Mouse (Mus musculus) ES-E14 (cell line): ENCODE measurements around the gene Fhl2. TPM values are rescaled to one million over a fixed set of nuclear protein-coding genes. Genes with fewer than 3 reads are reported as not detected.

Experiments
- DNase-seq: peaks from one replicate; pipeline ENCODE4 v3.0.0-alpha.2; 2013; ENCODE audit warnings: low read depth, low spot score
- H3K27ac ChIP-seq: 2 replicates; pipeline ENCODE4 v1.5.1; 2012; ENCODE audit warnings: low read depth, mild to moderate bottlenecking, low read length, moderate library complexity, mixed read lengths; ENCODE audit not compliant: poor library complexity, insufficient read depth, severe bottlenecking
- H3K36me3 ChIP-seq: 2 replicates; pipeline ENCODE4 v1.6.1; 2012; ENCODE audit warnings: mild to moderate bottlenecking, low read length, moderate library complexity, mixed read lengths; ENCODE audit not compliant: control insufficient read depth, poor library complexity, insufficient read depth, severe bottlenecking
- H3K4me1 ChIP-seq, 2 experiments: fragments of 150-350 bp in 1 of 2; sonication (generic) in 1 of 2; 2 replicates each; pipeline ENCODE4 v1.6.1; 2012; ENCODE audit warnings: low read length in 2 of 2, mild to moderate bottlenecking in 1 of 2, mixed read lengths in 1 of 2; ENCODE audit not compliant: control insufficient read depth in 2 of 2, insufficient read depth in 2 of 2, poor library complexity in 1 of 2
- H3K4me3 ChIP-seq, 2 experiments: fragments of 150-350 bp in 1 of 2; sonication (generic) in 1 of 2; 2 replicates each; pipeline ENCODE4 v1.5.1; 2012; ENCODE audit warnings: low read length in 2 of 2, low read depth in 1 of 2, mild to moderate bottlenecking in 1 of 2, mixed read lengths in 1 of 2; ENCODE audit not compliant: insufficient read depth in 1 of 2, poor library complexity in 1 of 2, severe bottlenecking in 1 of 2
- H3K9ac ChIP-seq: 2 replicates; pipeline ENCODE4 v1.6.1; 2012; ENCODE audit warnings: low read depth, mild to moderate bottlenecking, low read length, mixed read lengths; ENCODE audit not compliant: poor library complexity, insufficient read depth, severe bottlenecking
- H3K9me3 ChIP-seq: fragments of 150-350 bp; sonication (generic); 2 replicates; pipeline ENCODE4 v1.6.1; 2012; ENCODE audit warnings: low read depth, mild to moderate bottlenecking, low read length; ENCODE audit not compliant: control insufficient read depth, insufficient read depth
- CHD2 ChIP-seq: IDR thresholded peaks from 2 replicates; pipeline ENCODE4 v1.6.1; 2014; ENCODE audit warnings: mild to moderate bottlenecking, low read depth, low read length, inconsistent platforms
- HCFC1 ChIP-seq: IDR thresholded peaks from 2 replicates; pipeline ENCODE4 v1.6.1; 2012; ENCODE audit warnings: low read length, inconsistent platforms, borderline replicate concordance; ENCODE audit not compliant: insufficient read depth
- MAFK ChIP-seq: IDR thresholded peaks from 2 replicates; pipeline ENCODE4 v1.6.1; 2014; ENCODE audit warnings: mild to moderate bottlenecking, low read depth, low read length, inconsistent platforms; ENCODE audit not compliant: insufficient read depth
- ZC3H11A ChIP-seq: IDR thresholded peaks from 2 replicates; pipeline ENCODE4 v1.6.1; 2012; ENCODE audit warnings: low read depth, mild to moderate bottlenecking, inconsistent platforms, low read length, borderline replicate concordance
- ZNF384 ChIP-seq: IDR thresholded peaks from 2 replicates; pipeline ENCODE4 v1.6.1; 2012; ENCODE audit warnings: low read depth, low read length, inconsistent platforms
- in situ Hi-C, 2 experiments: fragments of 600-800 bp; cut with MboI; formaldehyde crosslinking; loops; one replicate each; pipeline ENCODE4 v1.15.1; 2025; ENCODE audit warnings: low sequenced_read_pairs in 2 of 2, inconsistent platforms in 1 of 2; ENCODE audit not compliant: unreplicated experiment in 2 of 2
- total RNA-seq: library from RNA; depleted of rRNA; stranded (reverse); fragments of 300-350 nt; gene quantifications from 2 replicates; pipeline ENCODE4 v1.2.3, GENCODE M21; 2012

Gene Fhl2
- total RNA-seq, 1 experiment, result 27.4 TPM

DNA sequence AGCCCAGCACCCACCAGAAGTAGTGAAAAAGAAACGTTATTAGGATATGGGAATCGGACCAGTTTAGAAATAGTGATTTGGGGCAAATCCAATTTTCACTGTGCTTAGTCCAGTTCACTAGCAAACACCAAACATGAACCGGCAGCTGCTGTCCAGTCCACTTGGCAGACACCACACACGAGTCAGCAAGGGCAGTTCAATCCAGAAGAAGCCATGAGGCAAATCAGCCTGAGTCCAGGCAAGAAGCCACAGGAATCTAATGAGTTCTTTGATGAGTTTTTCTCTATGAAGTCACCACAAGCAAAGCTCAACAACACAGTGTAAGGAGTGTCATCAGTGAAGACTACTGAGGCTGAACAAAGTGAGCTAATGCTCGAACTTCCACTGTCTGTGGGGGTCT is 26.3 kb upstream of the Fhl2 start:
- DNase-seq, result no peak
- no peak for TF ChIP-seq HCFC1
- no peak for TF ChIP-seq CHD2
- TF ChIP-seq MAFK, result no peak
- no peak for TF ChIP-seq ZC3H11A
- no peak for TF ChIP-seq ZNF384
- in situ Hi-C loops, result no loop called here

DNA sequence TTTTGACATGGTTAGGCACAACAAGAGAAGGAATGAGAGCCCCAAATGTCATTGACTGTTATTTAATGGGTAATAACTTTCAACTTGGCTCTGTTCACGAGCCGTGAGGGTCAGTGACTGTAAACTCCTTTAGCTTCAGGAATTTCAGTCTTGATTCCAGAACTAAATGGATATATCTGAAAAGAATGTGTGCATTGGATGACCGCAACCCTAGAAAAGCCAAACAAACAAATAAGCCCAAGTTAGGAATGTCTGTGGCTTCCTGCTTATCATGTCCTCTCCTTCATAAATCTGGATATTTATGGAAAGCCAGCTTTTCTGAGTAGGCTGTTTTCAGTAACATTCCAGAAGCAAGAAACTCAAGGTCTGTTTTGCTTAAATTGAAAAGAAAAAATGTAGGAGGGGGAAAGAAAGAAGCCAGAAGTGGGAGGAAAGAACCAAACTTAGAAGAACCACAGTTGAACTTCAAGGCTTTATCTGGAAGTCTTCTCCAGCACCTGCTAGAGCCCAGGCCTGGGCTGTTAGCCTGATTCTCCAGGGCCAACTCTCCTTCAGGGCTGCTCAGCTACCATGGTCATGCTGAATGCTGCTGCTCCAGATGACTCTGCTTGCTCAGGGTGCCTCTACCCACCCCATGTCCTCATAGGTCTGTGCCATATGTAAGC is 21.4 kb upstream of the Fhl2 start:
- no peak for TF ChIP-seq ZC3H11A
- TF ChIP-seq CHD2, result no peak
- TF ChIP-seq MAFK, result no peak
- TF ChIP-seq HCFC1, result no peak
- no peak for TF ChIP-seq ZNF384
- Histone ChIP-seq H3K4me3 (no peak overlapping the region), H3K9me3 (no peaks in the 10 kb centered on the region), H3K27ac (no peak overlapping the region), H3K9ac (no peak overlapping the region), H3K36me3 (no peaks in the 10 kb centered on the region), H3K4me1 (no peaks in the 10 kb centered on the region)
- in situ Hi-C loops, result no loop called here
- no peak for DNase-seq

More for the DNA sequence above, 26.3 kb upstream of the Fhl2 start:
- Histone ChIP-seq H3K4me1 (no peaks in the 10 kb centered on the region), H3K36me3 (no peaks in the 10 kb centered on the region), H3K27ac (no peak overlapping the region), H3K9me3 (no peaks in the 10 kb centered on the region), H3K9ac (no peak overlapping the region), H3K4me3 (no peak overlapping the region)

DNA sequence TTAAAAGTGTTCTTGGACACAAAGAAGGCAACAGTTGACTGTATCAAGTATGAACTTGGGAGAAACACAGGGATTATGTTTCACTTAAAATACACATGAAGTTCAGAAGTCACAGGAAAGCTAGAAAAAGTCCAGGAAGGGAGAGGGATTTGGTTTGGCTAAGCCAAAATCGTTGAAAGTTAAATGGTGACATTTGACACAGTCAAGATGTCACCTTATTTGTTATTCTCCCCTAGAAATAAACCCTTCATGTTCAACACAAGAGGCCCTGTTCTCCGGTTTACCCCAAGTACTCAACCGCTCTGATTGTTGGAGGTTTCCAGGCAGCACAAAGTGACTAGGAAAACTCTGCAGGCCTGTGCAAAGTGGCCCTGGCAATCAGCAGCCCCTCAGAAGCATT is 18.8 kb upstream of the Fhl2 start:
- no peaks in the 10 kb centered on the region for H3K36me3 ChIP-seq
- H3K9me3 ChIP-seq, result no peaks in the 10 kb centered on the region
- TF ChIP-seq MAFK, result no peak
- TF ChIP-seq HCFC1, result no peak
- TF ChIP-seq CHD2, result no peak
- TF ChIP-seq ZC3H11A, result no peak
- TF ChIP-seq ZNF384, result no peak
- H3K4me1 ChIP-seq, result no peaks in the 10 kb centered on the region
- no peak for DNase-seq
- H3K4me3 ChIP-seq, result no peak overlapping the region
- in situ Hi-C loops, result no loop called here
- no peak overlapping the region for H3K27ac ChIP-seq
- H3K9ac ChIP-seq, result no peak overlapping the region

DNA sequence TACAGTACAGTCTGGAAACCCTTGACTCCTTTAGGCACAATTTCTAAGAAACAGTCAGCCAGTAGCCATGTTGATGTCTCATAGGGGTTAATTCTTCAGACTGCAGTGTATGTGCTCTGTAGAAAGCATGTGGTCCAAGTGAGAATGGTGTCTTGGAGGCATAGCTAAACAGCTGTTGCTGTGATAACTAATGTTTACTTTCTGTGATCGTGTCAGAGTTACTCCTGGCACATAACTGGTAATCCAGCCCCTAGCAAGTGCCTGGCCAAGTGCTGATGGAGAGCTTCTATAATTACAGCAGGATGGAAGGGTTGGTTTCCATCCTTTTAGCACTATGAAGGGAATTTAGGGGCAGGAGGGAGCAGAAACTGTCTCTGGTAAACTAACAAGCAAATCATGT is 14.5 kb upstream of the Fhl2 start:
- TF ChIP-seq ZC3H11A, result no peak
- TF ChIP-seq MAFK, result no peak
- no peak for TF ChIP-seq CHD2
- TF ChIP-seq HCFC1, result no peak
- TF ChIP-seq ZNF384, result no peak
- in situ Hi-C loops, result no loop called here
- no peaks in the 10 kb centered on the region for H3K36me3 ChIP-seq
- DNase-seq, result no peak
- H3K9ac ChIP-seq, result no peak overlapping the region
- H3K4me1 ChIP-seq, result no peaks in the 10 kb centered on the region
- no peak overlapping the region for H3K27ac ChIP-seq
- no peak overlapping the region for H3K4me3 ChIP-seq
- H3K9me3 ChIP-seq, result no peaks in the 10 kb centered on the region

DNA sequence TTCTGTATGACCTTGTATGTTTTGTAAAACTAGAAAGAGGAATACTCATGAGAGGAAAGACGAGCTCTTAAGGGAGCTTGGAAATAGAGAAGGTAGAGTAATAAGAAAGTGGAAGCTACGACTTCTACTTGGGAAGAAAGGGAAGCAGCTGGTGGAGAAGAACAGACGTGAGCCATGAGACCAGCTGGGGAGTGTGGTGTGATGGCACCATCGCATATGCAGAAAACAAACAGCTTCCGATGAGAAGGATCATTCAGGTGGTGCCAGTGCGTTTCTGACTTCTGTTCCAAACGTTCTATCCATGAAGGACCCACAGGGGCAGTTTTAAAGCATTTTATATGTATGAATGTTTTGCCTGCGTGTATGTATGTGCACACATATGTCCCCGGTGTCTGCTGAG is 13.5 kb upstream of the Fhl2 start:
- H3K36me3 ChIP-seq, result no peaks in the 10 kb centered on the region
- H3K27ac ChIP-seq, result no peak overlapping the region
- TF ChIP-seq ZNF384 (no peak), ZC3H11A (no peak), CHD2 (no peak), HCFC1 (no peak), MAFK (no peak)
- in situ Hi-C loops, result no loop called here
- H3K9me3 ChIP-seq, result no peaks in the 10 kb centered on the region
- H3K4me3 ChIP-seq, result no peak overlapping the region
- H3K9ac ChIP-seq, result no peak overlapping the region
- no peaks in the 10 kb centered on the region for H3K4me1 ChIP-seq
- DNase-seq, result no peak
